Mouse (Mus musculus) left cerebral cortex, adult 9 months (tissue): ENCODE data around the gene Nrarp.
A peak's percentile ranks its signal among the peaks of the same experiment; 100 is the strongest.

Experiments
- DNase-seq, 2 experiments: peaks; one replicate each; pipeline ENCODE4 v3.0.0; 2022; ENCODE audit warnings: low spot score in 2 of 2

Nrarp gene

DNA sequence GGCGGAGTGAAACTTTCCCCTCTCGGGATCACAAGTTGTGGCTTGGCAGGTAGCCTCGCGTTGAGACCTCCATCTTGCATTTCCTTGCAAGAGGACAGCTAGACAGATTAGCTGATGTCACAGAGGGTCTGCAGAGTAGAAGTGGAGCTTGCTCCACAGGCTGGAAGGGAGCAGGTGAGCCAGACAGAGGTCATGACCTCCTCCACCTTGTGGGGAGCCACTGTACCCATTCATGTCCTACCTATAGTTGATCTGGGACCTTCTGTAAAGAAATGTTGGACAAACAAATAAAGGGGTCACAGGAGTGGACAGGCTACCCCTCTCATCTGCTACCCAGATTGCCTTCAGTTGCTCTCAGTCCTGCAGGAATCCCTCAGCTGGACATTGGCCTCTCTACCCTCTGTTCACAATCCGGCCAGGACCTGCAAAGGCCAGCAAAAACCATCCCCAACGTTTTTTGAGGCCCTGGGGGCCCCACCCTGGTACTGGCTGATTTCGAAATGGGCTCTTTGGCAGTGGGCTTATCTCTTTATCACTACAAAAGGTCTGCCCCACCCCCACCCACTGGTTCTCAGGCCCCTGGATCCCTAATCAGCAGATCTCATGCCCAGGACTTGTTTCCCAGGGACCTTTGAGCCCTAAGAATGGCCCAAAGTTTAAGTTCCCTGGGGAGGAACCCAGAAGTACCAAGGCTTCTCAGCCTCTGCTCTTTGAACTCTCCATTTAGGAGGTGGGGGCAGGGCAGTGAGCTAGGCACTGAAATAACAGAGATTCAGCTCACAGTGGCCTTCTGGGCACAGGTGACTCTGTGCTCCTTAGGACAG is 5.5 kb upstream of the Nrarp start:
- DNase-seq, result no peak

DNA sequence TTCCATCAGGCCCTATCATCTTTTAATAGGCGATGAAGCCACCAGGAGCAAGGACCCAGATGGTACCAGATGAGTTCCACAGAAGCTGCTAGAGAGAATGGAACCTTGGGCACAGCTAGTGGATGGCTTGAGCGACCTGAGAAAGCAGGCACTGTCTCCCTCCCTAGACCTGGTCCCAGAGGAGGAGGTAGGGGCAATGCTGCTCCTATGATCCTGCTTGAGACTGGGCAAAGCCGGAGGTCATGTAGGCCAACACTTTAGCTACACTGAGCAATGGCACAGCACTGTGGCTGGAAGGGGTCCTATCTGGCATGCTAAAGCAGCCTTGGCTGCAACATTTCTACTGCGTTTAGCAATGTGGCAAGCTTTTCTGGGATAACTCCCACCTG is 4.9 kb upstream of the Nrarp start:
- DNase-seq, result no peak

- no peak for DNase-seq
These were observed 4.0 kb upstream of the Nrarp start for GRCm38 (mm10) chr2:25176573-25176972.

GRCm38 (mm10) chr2:25177076-25177475 is 3.5 kb upstream of the Nrarp start:
- DNase-seq, result no peak

DNA sequence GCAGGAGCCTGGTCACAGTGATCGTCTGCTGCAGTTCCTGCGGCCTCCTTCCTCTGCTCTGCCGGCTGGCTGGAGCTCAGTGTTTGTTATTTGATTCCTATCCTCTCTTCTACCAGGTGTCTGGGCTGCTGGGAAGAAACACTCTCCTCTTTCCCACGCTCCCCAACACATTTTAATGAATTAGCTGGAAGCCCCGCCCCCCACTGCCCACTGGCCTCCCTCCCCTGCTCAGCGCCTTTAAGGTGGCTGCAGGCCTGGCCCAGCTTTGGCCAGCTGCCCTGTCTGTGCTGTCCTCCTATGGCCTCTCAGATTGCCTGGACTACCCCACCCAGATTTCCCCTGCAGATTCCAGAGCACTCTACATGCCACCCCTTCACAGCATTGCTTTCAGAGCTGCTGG is 2.9 kb upstream of the Nrarp start:
- DNase-seq, result peak in 1 of 2 experiments; percentile 38

DNA sequence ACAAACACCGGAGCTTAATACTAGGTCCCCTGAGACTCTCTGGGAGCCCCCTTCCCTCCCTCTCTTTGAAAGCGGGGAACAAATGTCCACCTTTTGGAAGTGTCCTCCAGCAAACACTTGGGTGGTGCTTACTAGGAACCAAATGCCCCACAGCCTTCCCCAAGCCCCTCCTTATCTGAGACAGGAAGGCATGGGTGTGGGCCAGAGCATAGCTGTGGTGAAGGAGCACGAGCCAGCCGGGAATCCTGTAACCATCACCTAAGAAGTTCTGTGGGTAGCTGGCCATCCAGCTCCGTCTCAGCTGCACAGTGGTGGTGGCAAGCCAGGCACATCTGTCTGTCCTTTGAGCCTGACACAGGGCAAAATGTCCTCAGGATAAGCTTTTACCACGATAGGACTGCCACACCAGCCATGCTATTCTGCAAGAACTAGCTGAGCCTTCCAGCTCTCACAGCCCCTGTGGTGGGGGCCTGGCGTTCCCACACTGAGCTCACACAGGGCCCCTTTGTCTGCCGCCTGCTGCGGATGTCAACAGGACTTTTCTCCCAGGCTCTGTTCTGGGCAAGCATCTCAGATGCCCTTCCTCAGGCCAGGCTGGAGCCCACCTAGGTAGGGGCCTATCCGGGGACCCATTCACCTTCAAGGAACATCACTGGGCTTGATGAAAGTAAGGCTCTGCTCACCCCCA is 2.1 kb upstream of the Nrarp start:
- DNase-seq, result peak in 1 of 2 experiments; percentile 39

DNA sequence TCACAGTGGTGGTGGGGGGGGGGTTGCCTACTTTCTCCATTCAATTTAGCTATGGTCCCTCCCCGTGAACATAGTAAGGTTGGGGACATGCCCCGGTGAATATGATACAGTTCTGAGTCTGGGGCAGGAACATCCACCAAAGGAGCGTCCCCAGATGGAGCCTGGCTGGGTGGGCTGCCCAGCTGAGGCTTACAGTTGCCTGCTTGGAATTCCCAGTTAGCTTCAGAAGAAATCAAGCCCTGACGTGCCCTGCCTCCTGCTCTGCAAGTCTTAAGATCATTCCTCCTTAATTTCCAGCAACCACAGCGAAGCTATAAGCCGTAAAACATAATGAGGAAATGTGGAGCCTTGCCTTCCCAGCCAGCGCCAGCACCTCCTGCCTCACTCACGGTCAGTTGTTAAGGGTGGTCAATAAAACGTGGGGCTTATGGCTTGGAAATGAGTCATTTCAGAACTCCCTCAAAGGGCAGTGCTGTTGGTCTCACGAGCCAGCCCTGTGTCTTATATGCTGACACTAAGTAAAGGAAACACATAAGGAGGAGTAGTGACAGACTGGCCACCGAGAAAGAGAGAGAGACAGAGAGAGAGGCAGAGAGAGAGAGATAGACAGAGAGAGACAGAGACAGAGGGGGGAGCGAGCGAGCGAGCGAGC is 866 bp upstream of the Nrarp start:
- no peak for DNase-seq

GRCm38 (mm10) chr2:25180973-25181890 is 674 bp downstream of the Nrarp start:
- peak in 1 of 2 experiments; percentile 24 for DNase-seq

DNA sequence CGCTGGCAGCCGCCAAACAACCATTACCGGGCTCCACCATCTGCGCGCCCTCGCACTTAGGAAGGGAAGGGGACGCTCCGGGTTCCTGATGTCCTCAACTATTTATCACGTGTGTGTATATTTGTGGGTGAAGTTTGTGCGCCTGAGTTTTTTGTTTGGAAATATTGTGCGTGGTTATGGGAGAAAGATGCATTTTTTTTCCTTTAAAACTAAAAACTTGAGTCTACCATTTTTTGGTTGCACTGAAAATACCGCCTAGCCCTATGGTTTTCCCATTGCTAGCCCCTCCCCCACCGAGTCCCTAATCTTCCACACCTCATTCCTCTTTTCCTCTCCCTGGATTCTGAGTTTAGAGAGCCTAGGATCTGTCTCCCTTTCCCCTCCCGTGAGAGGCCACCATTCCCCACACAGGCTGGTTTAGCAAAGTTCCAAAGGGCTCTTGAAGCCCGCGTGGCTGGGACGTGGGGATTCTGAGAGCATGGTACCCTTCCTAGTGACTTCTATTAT is 1.4 kb downstream of the Nrarp start:
- no peak for DNase-seq

DNA sequence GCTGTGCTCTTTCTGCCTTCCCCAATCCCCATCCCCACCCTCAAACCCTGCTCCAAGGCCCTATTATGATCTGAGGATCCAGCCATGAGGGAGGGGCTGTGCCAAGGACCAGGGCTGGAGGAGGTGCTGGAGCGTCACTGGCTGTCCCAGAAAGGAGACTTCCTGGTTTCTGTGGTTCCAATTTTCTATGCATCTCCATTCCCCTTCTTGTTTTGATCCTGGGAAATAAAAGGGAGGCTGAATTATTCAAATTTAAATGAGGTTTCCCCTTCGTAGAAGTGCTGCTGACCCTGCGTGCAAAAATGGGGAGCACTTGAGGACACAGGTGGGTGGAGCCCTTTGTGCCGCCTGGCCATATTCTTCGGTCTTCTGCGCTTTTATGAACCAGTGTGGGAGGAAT is 2.1 kb downstream of the Nrarp start:
- no peak for DNase-seq

DNA sequence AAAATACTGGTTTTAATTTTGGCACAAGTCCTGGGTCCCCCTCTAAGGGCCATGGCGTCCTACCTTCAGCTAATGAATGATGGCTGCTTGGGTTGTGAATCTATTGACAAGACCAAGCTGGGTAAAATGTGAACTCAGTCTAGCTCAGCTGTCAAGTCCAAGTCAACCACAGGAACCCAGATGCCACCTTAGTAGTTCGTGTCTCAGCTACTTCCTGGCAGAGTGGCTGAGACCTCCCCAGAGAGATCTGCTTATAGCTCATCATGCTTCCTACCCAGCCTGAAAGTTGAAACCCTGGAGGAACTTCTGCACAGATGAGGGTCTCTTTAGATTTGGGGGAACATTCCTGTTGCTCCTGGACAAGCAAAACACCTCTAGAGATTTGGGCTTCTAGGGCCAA is 2.8 kb downstream of the Nrarp start:
- no peak for DNase-seq

GRCm38 (mm10) chr2:25184496-25184895 is 3.9 kb downstream of the Nrarp start:
- DNase-seq, result no peak

DNA sequence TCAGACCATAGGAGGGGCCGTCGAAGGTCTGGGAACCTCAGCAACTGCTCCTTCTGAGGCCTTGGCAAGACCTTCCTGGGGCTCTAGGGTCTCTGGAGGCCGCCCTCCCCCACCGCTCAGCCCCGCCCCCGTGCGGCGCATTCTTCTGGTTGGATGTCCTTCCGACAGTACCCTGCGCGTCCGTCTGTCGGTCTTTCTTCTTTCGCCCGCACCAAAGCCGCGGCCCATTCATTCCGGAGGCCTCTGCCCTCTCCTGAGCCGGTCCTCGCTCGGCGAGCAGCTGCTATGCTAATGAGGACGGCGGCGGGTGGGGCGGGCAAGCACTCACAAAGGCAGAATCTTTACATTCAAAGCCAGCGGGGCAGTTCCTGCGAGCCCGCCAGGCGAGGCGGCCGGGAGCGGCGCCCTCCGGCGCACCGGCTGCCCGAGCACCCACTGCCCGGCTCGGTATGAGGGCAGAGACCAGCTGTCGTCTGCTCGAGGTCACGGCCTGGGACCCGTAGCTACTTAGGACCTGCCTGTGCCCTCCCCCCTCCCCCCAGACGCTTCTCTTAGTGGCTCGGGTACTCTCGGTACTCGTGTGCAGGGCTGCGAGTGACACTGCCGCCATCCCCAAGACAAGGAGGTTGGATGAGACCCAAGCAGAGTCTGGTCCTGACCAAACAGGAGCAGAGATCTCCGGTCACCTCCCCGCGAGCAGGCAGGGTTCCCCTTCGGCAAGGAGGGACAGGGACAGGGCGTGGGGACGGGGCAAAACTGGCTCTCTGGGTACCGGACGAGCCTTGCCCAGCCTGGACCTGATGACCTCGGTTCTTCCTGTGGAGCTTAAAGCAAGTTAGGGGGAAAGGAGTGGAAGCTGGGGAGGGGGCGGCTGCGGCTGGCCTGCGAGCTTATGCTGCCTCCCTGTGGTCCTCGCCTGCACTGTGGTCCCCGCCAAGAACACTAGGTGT is 5.3 kb downstream of the Nrarp start:
- peak in 1 of 2 experiments; percentile 35 for DNase-seq

- no peak for DNase-seq
These were observed 6.0 kb downstream of the Nrarp start for GRCm38 (mm10) chr2:25186575-25186930.

GRCm38 (mm10) chr2:25187841-25188240 is 7.3 kb downstream of the Nrarp start:
- no peak for DNase-seq

- DNase-seq, result peak in 1 of 2 experiments; percentile 83
These were observed 12.8 kb downstream of the Nrarp start for GRCm38 (mm10) chr2:25193330-25193770.

DNA sequence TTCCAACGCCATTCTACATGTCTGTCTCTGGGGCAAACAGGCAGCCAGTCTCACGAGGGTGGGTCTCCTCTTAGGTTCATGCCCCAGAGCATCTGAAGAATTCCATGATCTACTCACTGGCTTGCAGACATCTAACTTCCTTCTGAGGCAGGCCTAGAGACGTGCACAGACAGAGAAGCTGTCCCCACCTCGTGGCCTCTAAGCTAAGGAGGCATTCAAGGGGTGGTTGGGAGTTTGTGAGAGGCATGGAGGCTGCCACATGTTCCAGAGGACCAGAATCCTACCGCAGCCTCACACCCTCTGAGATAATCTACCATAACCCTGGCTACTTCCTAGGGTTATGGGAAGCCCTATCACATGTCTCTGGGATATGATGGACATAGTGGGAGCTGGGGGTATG is 13.4 kb downstream of the Nrarp start:
- DNase-seq, result no peak

DNA sequence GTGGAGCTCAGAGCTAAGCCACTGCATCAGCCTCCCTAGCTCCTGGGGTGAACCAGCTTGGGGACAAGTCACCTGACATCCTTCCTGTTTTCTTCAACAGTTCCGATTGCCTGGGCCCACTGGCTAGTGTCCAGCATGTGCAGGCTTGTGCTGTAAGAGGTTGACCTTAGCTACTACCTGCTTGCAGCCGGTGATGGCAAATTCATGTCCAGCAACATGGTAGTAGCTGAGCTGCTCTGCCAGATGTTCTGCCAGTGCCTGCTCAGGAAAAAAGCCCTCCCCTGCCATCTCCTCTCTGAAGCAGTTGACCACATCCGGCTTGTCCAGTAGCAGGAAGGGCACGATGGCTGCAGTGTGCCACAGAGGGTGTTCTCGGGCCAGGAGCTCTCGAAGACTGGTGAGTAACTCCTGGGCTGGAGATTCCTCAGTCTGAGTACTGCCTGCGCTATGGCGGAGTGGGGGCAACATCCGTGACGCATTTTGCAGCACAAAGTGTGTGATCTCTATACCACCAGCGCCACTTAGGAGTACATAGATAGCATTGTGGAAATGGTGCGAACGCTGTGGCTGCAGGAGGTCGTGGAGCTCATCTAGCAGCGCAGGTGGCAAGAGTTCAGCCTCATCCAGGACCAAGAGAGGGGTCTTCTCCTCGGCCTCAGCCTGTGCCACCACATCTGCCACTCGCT is 14.1 kb downstream of the Nrarp start:
- no peak for DNase-seq
